Mouse (Mus musculus): Measurements from ENCODE around the gene Heyl. TPM values are rescaled to one million over a fixed set of nuclear protein-coding genes. Genes with fewer than 3 reads are reported as not detected.
A peak's percentile ranks its signal among the peaks of the same experiment; 100 is the strongest.

Heyl gene
- polyA plus RNA-seq, 1 experiment from 2014 or later, result 0.78 TPM

GRCm38 (mm10) chr4:123247147-123247880 is 14.0 kb downstream of the Heyl start:
- Histone ChIP-seq H3K27ac (ENCODE audit: low read depth) (no peak overlapping the region), H3K36me3 (replicated peaks; ENCODE audit: insufficient read depth, low read length) (no peaks in the 10 kb centered on the region), H3K9me3 (ENCODE audit: low read length) (no peaks in the 10 kb centered on the region), H3K4me1 (ENCODE audit: insufficient read depth) (no peaks in the 10 kb centered on the region), H3K9ac (replicated peaks) (no peak overlapping the region), H3K27me3 (ENCODE audit: insufficient read depth, low read length) (0 out of 2 replicates have a peak, but pooled peaks cover 3% of the 10 kb centered on the region), H3K4me2 (ENCODE audit: low read depth, low read length) (no peak overlapping the region), H3K4me3 (ENCODE audit: low read depth, low read length) (no peak overlapping the region)
- WGBS (ENCODE audit: insufficient replicate concordance), result 70% methylated on average over 7 of the region's 7 CpGs
- ATAC-seq (no peak), DNase-seq (no peak)
- no peak for TF ChIP-seq CTCF (IDR thresholded peaks at IDR 0.05; ENCODE audit: low read depth)
- no peak for TF ChIP-seq EP300 (IDR thresholded peaks at IDR 0.05; ENCODE audit: low read depth)

- no peaks in the 10 kb centered on the region for H3K4me1 ChIP-seq (ENCODE audit: insufficient read depth)
- H3K27ac ChIP-seq (ENCODE audit: low read depth), result no peak overlapping the region
- no peak overlapping the region for H3K9ac ChIP-seq (replicated peaks)
- no peak for TF ChIP-seq CTCF (IDR thresholded peaks at IDR 0.05; ENCODE audit: low read depth)
- TF ChIP-seq EP300 (IDR thresholded peaks at IDR 0.05; ENCODE audit: low read depth), result no peak
- no peak overlapping the region for H3K4me3 ChIP-seq (ENCODE audit: low read depth, low read length)
- 0 out of 2 replicates have a peak, but pooled peaks cover 3% of the 10 kb centered on the region for H3K27me3 ChIP-seq (ENCODE audit: insufficient read depth, low read length)
- DNase-seq, result no peak
- H3K4me2 ChIP-seq (ENCODE audit: low read depth, low read length), result no peak overlapping the region
- H3K9me3 ChIP-seq (ENCODE audit: low read length), result no peaks in the 10 kb centered on the region
- no peaks in the 10 kb centered on the region for H3K36me3 ChIP-seq (replicated peaks; ENCODE audit: insufficient read depth, low read length)
- no peak for ATAC-seq
- 73% methylated on average over 7 of the region's 7 CpGs for WGBS (ENCODE audit: insufficient replicate concordance)
Measured at GRCm38 (mm10) chr4:123248971-123249567, 15.7 kb downstream of the Heyl start.

DNA sequence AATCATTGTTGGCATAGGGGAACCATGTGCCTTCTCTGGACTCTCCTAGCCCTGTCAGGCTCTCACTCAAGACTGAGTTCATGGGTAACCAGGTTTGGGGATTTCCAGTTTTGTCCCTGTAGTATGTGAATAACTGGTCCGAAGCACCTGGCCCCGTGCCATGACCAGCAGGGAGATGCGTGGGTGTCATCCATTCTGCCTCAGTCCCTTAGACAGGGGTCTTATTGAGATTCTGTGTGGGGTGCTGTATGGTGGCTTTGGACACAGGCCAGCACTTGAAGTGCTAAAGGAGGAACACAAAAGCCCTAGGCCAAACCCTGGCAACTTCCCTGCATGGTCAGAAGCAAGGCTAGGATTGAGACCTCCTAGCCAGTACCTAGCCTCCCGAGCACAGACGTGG is 18.9 kb downstream of the Heyl start:
- no peak for DNase-seq
- 88% methylated on average over 5 of the region's 5 CpGs for WGBS (ENCODE audit: insufficient replicate concordance)
- H3K27ac ChIP-seq (ENCODE audit: low read depth), result no peak overlapping the region

GRCm38 (mm10) chr4:123254617-123255016 is 21.3 kb downstream of the Heyl start:
- Histone ChIP-seq H3K4me2 (ENCODE audit: low read depth, low read length) (no peak overlapping the region), H3K27ac (ENCODE audit: low read depth) (no peak overlapping the region), H3K27me3 (ENCODE audit: insufficient read depth, low read length) (no peaks in the 10 kb centered on the region), H3K36me3 (replicated peaks; ENCODE audit: insufficient read depth, low read length) (no peaks in the 10 kb centered on the region), H3K4me1 (ENCODE audit: insufficient read depth) (no peaks in the 10 kb centered on the region), H3K9me3 (ENCODE audit: low read length) (no peaks in the 10 kb centered on the region), H3K9ac (replicated peaks) (no peak overlapping the region), H3K4me3 (ENCODE audit: low read depth, low read length) (no peak overlapping the region)
- TF ChIP-seq CTCF (IDR thresholded peaks at IDR 0.05; ENCODE audit: low read depth), result peak; percentile 81
- no peak for TF ChIP-seq EP300 (IDR thresholded peaks at IDR 0.05; ENCODE audit: low read depth)
- WGBS (ENCODE audit: insufficient replicate concordance), result 16% methylated on average over 5 of the region's 5 CpGs
- DNase-seq, result no peak
- ATAC-seq, result 0 out of 2 replicates have a peak, but pooled peaks have one; percentile 27

More for the DNA sequence above, 18.9 kb downstream of the Heyl start:
- no peaks in the 10 kb centered on the region for H3K36me3 ChIP-seq (replicated peaks; ENCODE audit: insufficient read depth, low read length)
- no peak for ATAC-seq
- no peak overlapping the region for H3K4me2 ChIP-seq (ENCODE audit: low read depth, low read length)
- no peaks in the 10 kb centered on the region for H3K9me3 ChIP-seq (ENCODE audit: low read length)
- no peak overlapping the region for H3K4me3 ChIP-seq (ENCODE audit: low read depth, low read length)
- TF ChIP-seq EP300 (IDR thresholded peaks at IDR 0.05; ENCODE audit: low read depth) (no peak), CTCF (IDR thresholded peaks at IDR 0.05; ENCODE audit: low read depth) (no peak)
- 0 out of 2 replicates have a peak, but pooled peaks cover 3% of the 10 kb centered on the region for H3K27me3 ChIP-seq (ENCODE audit: insufficient read depth, low read length)
- no peak overlapping the region for H3K9ac ChIP-seq (replicated peaks)
- H3K4me1 ChIP-seq (ENCODE audit: insufficient read depth), result no peaks in the 10 kb centered on the region

DNA sequence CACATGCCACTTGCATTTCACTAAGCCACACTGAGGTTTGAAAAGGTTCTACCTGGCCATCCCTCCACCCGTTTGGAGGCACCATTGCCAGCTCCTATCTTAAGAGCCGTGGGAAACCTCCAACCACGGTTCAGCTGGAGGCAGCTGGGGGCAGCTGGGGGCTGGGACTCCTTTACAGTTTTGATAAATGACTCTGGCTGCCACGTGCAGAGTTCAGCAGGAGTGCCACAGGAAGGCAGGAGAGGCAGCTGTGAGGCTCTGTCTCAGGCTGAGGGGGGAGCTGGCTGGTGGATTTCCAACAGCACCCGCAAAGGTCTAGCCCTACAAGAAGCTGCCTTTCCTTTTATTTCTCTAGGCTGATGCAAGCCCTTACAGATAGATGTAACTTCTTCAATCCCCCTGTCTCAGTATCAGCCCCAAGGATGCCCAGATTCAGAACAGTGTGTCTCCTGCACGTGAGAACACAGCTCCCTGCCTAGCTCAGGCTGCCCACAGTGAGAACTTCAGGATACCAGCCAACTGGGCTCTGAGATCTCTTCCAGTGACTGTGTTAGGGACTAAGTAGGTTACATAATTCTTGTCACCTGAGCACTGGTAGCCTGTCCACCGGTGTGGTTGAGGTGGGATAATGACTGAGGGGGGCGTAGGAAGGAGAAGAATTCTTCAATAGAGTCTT is 26.9 kb downstream of the Heyl start:
- no peak overlapping the region for H3K27ac ChIP-seq (ENCODE audit: low read depth)
- no peaks in the 10 kb centered on the region for H3K4me1 ChIP-seq (ENCODE audit: insufficient read depth)
- H3K36me3 ChIP-seq (replicated peaks; ENCODE audit: insufficient read depth, low read length), result no peaks in the 10 kb centered on the region
- WGBS (ENCODE audit: insufficient replicate concordance), result 30% methylated on average over 8 of the region's 8 CpGs
- no peak overlapping the region for H3K4me2 ChIP-seq (ENCODE audit: low read depth, low read length)
- no peak for ATAC-seq
- no peaks in the 10 kb centered on the region for H3K27me3 ChIP-seq (ENCODE audit: insufficient read depth, low read length)
- no peaks in the 10 kb centered on the region for H3K9me3 ChIP-seq (ENCODE audit: low read length)
- H3K9ac ChIP-seq (replicated peaks), result no peak overlapping the region
- no peak overlapping the region for H3K4me3 ChIP-seq (ENCODE audit: low read depth, low read length)
- no peak for TF ChIP-seq CTCF (IDR thresholded peaks at IDR 0.05; ENCODE audit: low read depth)
- no peak for TF ChIP-seq EP300 (IDR thresholded peaks at IDR 0.05; ENCODE audit: low read depth)
- DNase-seq, result no peak

DNA sequence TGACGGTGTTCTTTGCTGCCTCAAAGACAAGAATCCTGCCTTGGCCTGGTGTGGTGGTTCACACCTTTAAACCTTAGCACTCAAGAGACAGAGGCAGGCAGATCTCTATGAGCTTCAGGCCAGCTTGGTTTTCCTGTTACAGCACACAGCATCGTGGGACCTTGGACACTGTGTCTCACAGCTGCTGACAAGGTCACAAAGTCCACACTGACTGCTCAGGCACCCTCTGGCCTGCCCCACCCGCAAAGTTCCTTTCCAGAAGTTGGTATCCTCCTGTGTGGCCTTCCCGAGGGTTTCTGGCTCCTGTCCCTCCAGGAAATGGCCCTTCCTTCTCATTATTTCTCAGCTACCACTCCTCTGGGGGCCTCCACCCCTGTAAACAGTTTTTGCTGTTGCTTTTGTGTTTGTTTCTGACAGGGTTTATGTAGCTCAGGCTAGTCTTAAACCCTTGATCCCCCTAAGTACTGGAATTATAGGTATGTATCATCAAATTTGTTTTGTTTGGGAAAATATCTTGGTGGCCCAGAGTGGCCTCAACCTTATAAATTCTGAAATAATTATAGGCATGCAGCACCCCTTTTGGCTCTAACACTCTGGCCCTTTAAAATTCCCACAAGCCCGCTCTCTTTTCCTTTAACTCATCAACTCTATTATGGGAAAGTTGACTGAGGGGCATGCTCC is 28.5 kb downstream of the Heyl start, which contains the start of gene Pabpc4:
Gene Pabpc4 (plus strand): TSS at position 631 of the 681 bp plus-strand sequence.
- 56% methylated on average over 5 of the region's 5 CpGs for WGBS (ENCODE audit: insufficient replicate concordance)
- H3K4me1 ChIP-seq (ENCODE audit: insufficient read depth), result no peaks in the 10 kb centered on the region
- H3K9ac ChIP-seq (replicated peaks), result no peak within 1 kb of the TSS
- H3K4me2 ChIP-seq (ENCODE audit: low read depth, low read length), result no peak within 1 kb of the TSS
- no peaks in the 10 kb centered on the region for H3K36me3 ChIP-seq (replicated peaks; ENCODE audit: insufficient read depth, low read length)
- TF ChIP-seq CTCF (IDR thresholded peaks at IDR 0.05; ENCODE audit: low read depth) (no peak), EP300 (IDR thresholded peaks at IDR 0.05; ENCODE audit: low read depth) (no peak)
- ATAC-seq, result no peak
- H3K27me3 ChIP-seq (ENCODE audit: insufficient read depth, low read length), result no peaks in the 10 kb centered on the region
- no peak within 1 kb of the TSS for H3K4me3 ChIP-seq (ENCODE audit: low read depth, low read length)
- no peaks in the 10 kb centered on the region for H3K9me3 ChIP-seq (ENCODE audit: low read length)
- no peak for DNase-seq
- H3K27ac ChIP-seq (ENCODE audit: low read depth), result no peak within 1 kb of the TSS
